ENCODE assay signal across 8 mouse cellular contexts in genomic region chr6:84061328-84061727, GRCm38 (mm10). TPM values are rescaled to one million over a fixed set of nuclear protein-coding genes. Genes with fewer than 3 reads are reported as not detected.
DNase-seq lines count a peak whose midpoint lies in the region; ATAC-seq lines count a peak whose summit lies in the region.

No protein-coding gene starts in this region.

- no peak overlapping the region for H3K9ac ChIP-seq in neural tube, embryonic 15.5 days (replicated peaks)
- H3K9ac ChIP-seq in hindbrain, embryonic 11.5 days (ENCODE audit: low read depth, low read length): no peak overlapping the region

- no peak overlapping the region for H3K4me3 ChIP-seq in neural tube, embryonic 15.5 days (replicated peaks)
- H3K4me3 ChIP-seq in hindbrain, embryonic 11.5 days (ENCODE audit: low read depth, low read length): no peak overlapping the region
- no peak overlapping the region for H3K4me3 ChIP-seq in limb, embryonic 10.5 days

- no peak overlapping the region for H3K27ac ChIP-seq in neural tube, embryonic 15.5 days (replicated peaks)
- H3K27ac ChIP-seq in hindbrain, embryonic 11.5 days (ENCODE audit: low read depth, low read length): no peak overlapping the region
- no peak overlapping the region for H3K27ac ChIP-seq in limb, embryonic 10.5 days

- H3K4me2 ChIP-seq in neural tube, embryonic 15.5 days: no peak overlapping the region
- H3K4me2 ChIP-seq in hindbrain, embryonic 11.5 days (replicated peaks; ENCODE audit: low read depth, low read length): no peak overlapping the region

- no peak for ATAC-seq in neural tube, embryonic 15.5 days (ENCODE audit: low FRiP score)
- 0 out of 2 replicates have a peak, but pooled peaks have one; percentile 33 for ATAC-seq in hindbrain, embryonic 11.5 days (ENCODE audit: low FRiP score)
- ATAC-seq in inflammation-experienced regulatory T-cells, adult 6 months: no peak

- H3K36me3 ChIP-seq in neural tube, embryonic 15.5 days: no peaks in the 10 kb centered on the region
- no peaks in the 10 kb centered on the region for H3K36me3 ChIP-seq in hindbrain, embryonic 11.5 days (ENCODE audit: control insufficient read depth, insufficient read depth, low read length)
- H3K36me3 ChIP-seq in limb, embryonic 10.5 days: no peaks in the 10 kb centered on the region

- no peaks in the 10 kb centered on the region for H3K4me1 ChIP-seq in neural tube, embryonic 15.5 days
- H3K4me1 ChIP-seq in hindbrain, embryonic 11.5 days (replicated peaks; ENCODE audit: control insufficient read depth, insufficient read depth, low read length): no peaks in the 10 kb centered on the region
- 0 out of 2 replicates have a peak, but pooled peaks cover 7% of the 10 kb centered on the region for H3K4me1 ChIP-seq in limb, embryonic 10.5 days

- WGBS in neural tube, embryonic 15.5 days: 7% methylated on average over 5 of the region's 5 CpGs
- whole genome bisulfite sequencing in hindbrain, embryonic 11.5 days: 9% methylated on average over 5 of the region's 5 CpGs
- 6% methylated on average over 5 of the region's 5 CpGs for WGBS in limb, embryonic 10.5 days

- H3K9me3 ChIP-seq in neural tube, embryonic 15.5 days (replicated peaks): no peaks in the 10 kb centered on the region
- no peaks in the 10 kb centered on the region for H3K9me3 ChIP-seq in hindbrain, embryonic 11.5 days (ENCODE audit: control insufficient read depth, low read length)
- H3K9me3 ChIP-seq in limb, embryonic 10.5 days (replicated peaks): no peaks in the 10 kb centered on the region

- peak; percentile 78 for DNase-seq in neural tube, embryonic 10.5 days (ENCODE audit: extremely low spot score, low spot score)
- peak; percentile 80 for DNase-seq in ZHBTc4 (ENCODE audit: low read depth, low spot score)
- DNase-seq in embryo, embryonic 10.5 days (ENCODE audit: low spot score): peak; percentile 86
- DNase-seq in hindbrain, embryonic 11.5 days (ENCODE audit: low spot score): peak; percentile 87
- peak; percentile 85 for DNase-seq in limb, embryonic 10.5 days (ENCODE audit: low spot score)
- peak; percentile 61 for DNase-seq in ovary, postnatal 36 days (ENCODE audit: low spot score)

- H3K27me3 ChIP-seq in neural tube, embryonic 15.5 days (replicated peaks): no peaks in the 10 kb centered on the region
- H3K27me3 ChIP-seq in hindbrain, embryonic 11.5 days (ENCODE audit: control insufficient read depth, insufficient read depth, low read length): no peaks in the 10 kb centered on the region
- no peaks in the 10 kb centered on the region for H3K27me3 ChIP-seq in limb, embryonic 10.5 days (ENCODE audit: low read depth, poor library complexity, severe bottlenecking)

RNA-seq across cellular contexts. Expression of gene Dysf, which starts 52.9 kb away (rescaled TPM):
- 2.3 and 4.2 TPM in 2 replicates for polyA plus RNA-seq in neural tube, embryonic 15.5 days (2015; fragmentation: Nextera tagmentation; extraction: Ambion mirVana)
- polyA plus RNA-seq in hindbrain, embryonic 11.5 days (2014; fragmentation: Nextera tagmentation; extraction: Ambion mirVana): 4.9 and 5.6 TPM in 2 replicates
- polyA plus RNA-seq in limb, embryonic 10.5 days (2016; fragmentation: Nextera tagmentation; extraction: Ambion mirVana): 11.1 and 14.6 TPM in 2 replicates
- not detected for polyA plus RNA-seq in inflammation-experienced regulatory T-cells, adult 6 months (2017; shearing (Covaris generic))
